Mouse (Mus musculus) stomach, postnatal 0 days (tissue): ENCODE results near the gene Hist2h3b.

Experiments
- CTCF ChIP-seq: IDR thresholded peaks from 2 replicates; pipeline ENCODE4 v1.5.1; 2016; ENCODE audit warnings: antibody characterized with exemption, low read depth, mild to moderate bottlenecking, moderate library complexity
- EP300 ChIP-seq: optimal IDR thresholded peaks from 2 replicates; pipeline ENCODE3; 2016; ENCODE audit warnings: antibody characterized with exemption

- no peak for TF ChIP-seq EP300
- TF ChIP-seq CTCF: peak; percentile 34
Measured at GRCm38 (mm10) chr3:96261623-96262022, 6.8 kb upstream of the Hist2h3b start.
